Mouse (Mus musculus): Measurements from ENCODE around the gene Lamb3.

- TF ChIP-seq CTCF (IDR thresholded peaks at IDR 0.05; ENCODE audit: low read depth, low read length) (no peak), GATA2 (IDR thresholded peaks at IDR 0.05; ENCODE audit: borderline replicate concordance, low read depth, low read length) (no peak), GATA1 (IDR thresholded peaks at IDR 0.05; ENCODE audit: borderline replicate concordance, low read length) (no peak), TAL1 (conservative IDR thresholded peaks at IDR 0.05; ENCODE audit: low read depth, low read length) (no peak)
These were observed 45.1 kb downstream of the Lamb3 start for GRCm38 (mm10) chr1:193252616-193253015.

All from G1E (cell line).